Mouse (Mus musculus) lung, postnatal 0 days (tissue): Measurements from ENCODE around the gene Sarnp. TPM values are rescaled to one million over a fixed set of nuclear protein-coding genes. Genes with fewer than 3 reads are reported as not detected.

Experiments
- ATAC-seq: fragments of 200-750 bp; cut with Nextera tagmentation; 2 replicates; pipeline ENCODE4 v1.8.0; 2017; ENCODE audit warnings: moderate library complexity
- DNase-seq: peaks from one replicate; pipeline ENCODE4 v3.0.0-alpha.2; 2016; ENCODE audit warnings: low spot score
- H3K27ac ChIP-seq: fragments of 300-500 bp; sonication (generic); 2 replicates; pipeline ENCODE4 v1.5.1; 2014; ENCODE audit warnings: antibody characterized with exemption, mild to moderate bottlenecking, low read length, mixed read lengths
- H3K27me3 ChIP-seq: fragments of 300-500 bp; sonication (generic); replicated peaks from 2 replicates; pipeline ENCODE4 v1.6.1; 2014; ENCODE audit warnings: low read length, mixed read lengths; ENCODE audit not compliant: insufficient read depth
- H3K36me3 ChIP-seq: fragments of 300-500 bp; sonication (generic); 2 replicates; pipeline ENCODE4 v1.6.1; 2014; ENCODE audit warnings: low read length, mixed read lengths; ENCODE audit not compliant: insufficient read depth
- H3K4me1 ChIP-seq: fragments of 300-500 bp; sonication (generic); 2 replicates; pipeline ENCODE4 v1.6.1; 2014; ENCODE audit warnings: antibody characterized with exemption, low read depth, low read length, mixed read lengths; ENCODE audit not compliant: insufficient read depth
- H3K4me2 ChIP-seq: fragments of 300-500 bp; sonication (generic); replicated peaks from 2 replicates; pipeline ENCODE4 v1.6.1; 2014; ENCODE audit warnings: low read depth, mild to moderate bottlenecking, low read length, moderate library complexity, mixed read lengths
- H3K4me3 ChIP-seq: fragments of 300-500 bp; sonication (generic); 2 replicates; pipeline ENCODE4 v1.5.1; 2014; ENCODE audit warnings: low read depth, low read length
- H3K9ac ChIP-seq: fragments of 300-500 bp; sonication (generic); replicated peaks from 2 replicates; pipeline ENCODE4 v1.6.1; 2014; ENCODE audit warnings: low read depth, mild to moderate bottlenecking
- H3K9me3 ChIP-seq: fragments of 300-500 bp; sonication (generic); 2 replicates; pipeline ENCODE4 v1.6.1; 2016; ENCODE audit warnings: low read length, mixed read lengths
- CTCF ChIP-seq: IDR thresholded peaks from 2 replicates; pipeline ENCODE4 v1.5.1; 2016; ENCODE audit warnings: antibody characterized with exemption, mild to moderate bottlenecking
- EP300 ChIP-seq: IDR thresholded peaks from 2 replicates; pipeline ENCODE4 v1.6.1; 2016; ENCODE audit warnings: antibody characterized with exemption, mild to moderate bottlenecking, control low read depth
- WGBS: fragments of 180-500 bp; shearing (Covaris S2); extraction: QIAGEN DNeasy Blood & Tissue Kit; methylation state at CpG from one replicate; pipeline ENCODE4 v1.1.7; 2014; 5-methylcytosine and 5-hydroxymethylcytosine counted together
- polyA plus RNA-seq: library from polyadenylated mRNA; unstranded; fragments of >200 nt; fragmentation: Nextera tagmentation; extraction: Ambion mirVana; gene quantifications from 2 replicates; pipeline ENCODE4 v1.2.1, GENCODE M21; 2015

The Sarnp gene
- polyA plus RNA-seq, 1 experiment from 2014 or later, result 113 TPM

GRCm38 (mm10) chr10:128790398-128791124 is 26.6 kb upstream of the Sarnp start, which contains the start of gene Mmp19:
TSS of gene Mmp19 (plus strand) at chr10:128790910.
- no peaks in the 10 kb centered on the region for H3K9me3 ChIP-seq
- no peaks in the 10 kb centered on the region for H3K4me1 ChIP-seq
- 0 out of 2 replicates have a peak within 1 kb of the TSS, but pooled peaks have one; percentile 5 for H3K9ac ChIP-seq
- DNase-seq (peak; percentile 58), ATAC-seq (peak; percentile 67)
- peak within 1 kb of the TSS; percentile 27 for H3K4me3 ChIP-seq
- H3K36me3 ChIP-seq, result no peaks in the 10 kb centered on the region
- H3K4me2 ChIP-seq, result peak within 1 kb of the TSS; percentile 42
- H3K27ac ChIP-seq, result peak within 1 kb of the TSS; percentile 69
- no peaks in the 10 kb centered on the region for H3K27me3 ChIP-seq
- TF ChIP-seq EP300, result no peak
- WGBS, result 65% methylated on average over 7 of the region's 7 CpGs

GRCm38 (mm10) chr10:128792041-128792440 is 25.1 kb upstream of the Sarnp start:
- H3K36me3 ChIP-seq, result no peaks in the 10 kb centered on the region
- no peak overlapping the region for H3K27ac ChIP-seq
- no peak overlapping the region for H3K9ac ChIP-seq
- DNase-seq (no peak), ATAC-seq (no peak)
- TF ChIP-seq CTCF (peak; percentile 36), EP300 (no peak)
- no peaks in the 10 kb centered on the region for H3K4me1 ChIP-seq
- no peak overlapping the region for H3K4me3 ChIP-seq
- H3K4me2 ChIP-seq, result no peak overlapping the region
- no peaks in the 10 kb centered on the region for H3K9me3 ChIP-seq
- H3K27me3 ChIP-seq, result no peaks in the 10 kb centered on the region

- Histone ChIP-seq H3K9ac (no peak overlapping the region), H3K27me3 (no peaks in the 10 kb centered on the region), H3K4me3 (no peak overlapping the region), H3K36me3 (no peaks in the 10 kb centered on the region), H3K27ac (no peak overlapping the region), H3K4me1 (no peaks in the 10 kb centered on the region), H3K4me2 (no peak overlapping the region), H3K9me3 (no peaks in the 10 kb centered on the region)
- no peak for TF ChIP-seq CTCF
- no peak for TF ChIP-seq EP300
- DNase-seq (no peak), ATAC-seq (no peak)
- WGBS, result 88% methylated on average over 1 of the region's 1 CpGs
Measured at GRCm38 (mm10) chr10:128793258-128793657, 23.9 kb upstream of the Sarnp start.

- Histone ChIP-seq H3K27ac (no peak overlapping the region), H3K36me3 (no peaks in the 10 kb centered on the region), H3K4me2 (no peak overlapping the region), H3K4me3 (no peak overlapping the region), H3K9ac (no peak overlapping the region), H3K9me3 (no peaks in the 10 kb centered on the region), H3K4me1 (no peaks in the 10 kb centered on the region), H3K27me3 (no peaks in the 10 kb centered on the region)
- WGBS, result 72% methylated on average over 5 of the region's 5 CpGs
- TF ChIP-seq CTCF, result no peak
- TF ChIP-seq EP300, result no peak
- no peak for ATAC-seq
- no peak for DNase-seq
Measured at GRCm38 (mm10) chr10:128794391-128794790, 22.7 kb upstream of the Sarnp start.

GRCm38 (mm10) chr10:128795581-128795980 is 21.6 kb upstream of the Sarnp start:
- Histone ChIP-seq H3K4me1 (no peaks in the 10 kb centered on the region), H3K27ac (no peak overlapping the region), H3K4me2 (no peak overlapping the region), H3K27me3 (no peaks in the 10 kb centered on the region), H3K36me3 (peaks cover 4% of the 10 kb centered on the region; the same call in 1 of the 2 replicates), H3K9ac (no peak overlapping the region), H3K4me3 (no peak overlapping the region), H3K9me3 (no peaks in the 10 kb centered on the region)
- 95% methylated on average over 3 of the region's 3 CpGs for WGBS
- TF ChIP-seq CTCF, result no peak
- TF ChIP-seq EP300, result no peak
- DNase-seq (no peak), ATAC-seq (no peak)

- Histone ChIP-seq H3K27ac (no peak overlapping the region), H3K4me1 (peaks cover 8% of the 10 kb centered on the region; the same call in 1 of the 2 replicates), H3K4me2 (no peak overlapping the region), H3K27me3 (no peaks in the 10 kb centered on the region), H3K36me3 (peaks cover 10% of the 10 kb centered on the region; the same call in 1 of the 2 replicates), H3K9me3 (no peaks in the 10 kb centered on the region), H3K9ac (no peak overlapping the region), H3K4me3 (no peak overlapping the region)
- ATAC-seq, result no peak
- TF ChIP-seq EP300 (no peak), CTCF (no peak)
- WGBS, result 88% methylated on average over 8 of the region's 8 CpGs
- DNase-seq, result no peak
Measured at GRCm38 (mm10) chr10:128798676-128799075, 18.5 kb upstream of the Sarnp start.
